Mouse (Mus musculus): Measurements from ENCODE around the gene Slc25a43.

Slc25a43 gene

GRCm38 (mm10) chrX:36743503-36744101, at the start of gene Slc25a43:
TSS of gene Slc25a43 (plus strand) at chrX:36743659.
- no peak for DNase-seq (ENCODE audit: low spot score in 2 of 2)

- DNase-seq (ENCODE audit: low spot score in 2 of 2) = no peak
These were observed 3.1 kb upstream of the Slc25a43 start for GRCm38 (mm10) chrX:36740124-36740951.

GRCm38 (mm10) chrX:36741278-36741677, 2.2 kb upstream of the Slc25a43 start:
- no peak for DNase-seq (ENCODE audit: low spot score in 2 of 2)

GRCm38 (mm10) chrX:36742744-36743143, 715 bp upstream of the Slc25a43 start:
- no peak for DNase-seq (ENCODE audit: low spot score in 2 of 2)

- DNase-seq (ENCODE audit: low spot score in 2 of 2) = peak; percentile 41 to 57
These were observed 1.3 kb downstream of the Slc25a43 start for GRCm38 (mm10) chrX:36744735-36745134.

GRCm38 (mm10) chrX:36745333-36745732, 1.9 kb downstream of the Slc25a43 start:
- no peak for DNase-seq (ENCODE audit: low spot score in 2 of 2)

- no peak for DNase-seq (ENCODE audit: low spot score in 2 of 2)
These were observed 3.3 kb downstream of the Slc25a43 start for GRCm38 (mm10) chrX:36746789-36747188.

GRCm38 (mm10) chrX:36748573-36748972, 5.1 kb downstream of the Slc25a43 start:
- DNase-seq (ENCODE audit: low spot score in 2 of 2) = no peak

GRCm38 (mm10) chrX:36749281-36749785, 5.9 kb downstream of the Slc25a43 start:
- DNase-seq (ENCODE audit: low spot score in 2 of 2) = no peak

GRCm38 (mm10) chrX:36750591-36750990, 7.1 kb downstream of the Slc25a43 start:
- no peak for DNase-seq (ENCODE audit: low spot score in 2 of 2)

GRCm38 (mm10) chrX:36752586-36752985, 9.1 kb downstream of the Slc25a43 start:
- no peak for DNase-seq (ENCODE audit: low spot score in 2 of 2)

- DNase-seq (ENCODE audit: low spot score in 2 of 2) = no peak
These were observed 14.5 kb downstream of the Slc25a43 start for GRCm38 (mm10) chrX:36757796-36758472.

GRCm38 (mm10) chrX:36758566-36758965, 15.1 kb downstream of the Slc25a43 start:
- no peak for DNase-seq (ENCODE audit: low spot score in 2 of 2)

- peak; percentile 65 to 75 for DNase-seq (ENCODE audit: low spot score in 2 of 2)
These were observed 17.6 kb downstream of the Slc25a43 start for GRCm38 (mm10) chrX:36760946-36761635.

- DNase-seq (ENCODE audit: low spot score in 2 of 2) = no peak
These were observed 18.8 kb downstream of the Slc25a43 start for GRCm38 (mm10) chrX:36762289-36762688.

- no peak for DNase-seq (ENCODE audit: low spot score in 2 of 2)
These were observed 19.4 kb downstream of the Slc25a43 start for GRCm38 (mm10) chrX:36762894-36763293.

- no peak for DNase-seq (ENCODE audit: low spot score in 2 of 2)
These were observed 20.0 kb downstream of the Slc25a43 start for GRCm38 (mm10) chrX:36763298-36763933.

- DNase-seq (ENCODE audit: low spot score in 2 of 2) = no peak
These were observed 20.5 kb downstream of the Slc25a43 start for GRCm38 (mm10) chrX:36763934-36764317.

GRCm38 (mm10) chrX:36767386-36767785, 23.9 kb downstream of the Slc25a43 start:
- DNase-seq (ENCODE audit: low spot score in 2 of 2) = no peak

- no peak for DNase-seq (ENCODE audit: low spot score in 2 of 2)
These were observed 29.1 kb downstream of the Slc25a43 start for GRCm38 (mm10) chrX:36772591-36772990.

- no peak for DNase-seq (ENCODE audit: low spot score in 2 of 2)
These were observed 32.1 kb downstream of the Slc25a43 start for GRCm38 (mm10) chrX:36775520-36775919.
